Mouse (Mus musculus): Measurements from ENCODE around the gene B3gnt3.

GRCm38 (mm10) chr8:71676020-71676741 is 25.4 kb downstream of the B3gnt3 start, which contains the start of gene Jak3:
- TF ChIP-seq POLR2A (IDR thresholded peaks at IDR 0.05; ENCODE audit: insufficient read depth, low read depth, low read length) (peak; percentile 66), EP300 (IDR thresholded peaks at IDR 0.05; ENCODE audit: insufficient read depth, low read depth, low read length) (0 out of 2 replicates have a peak, but pooled peaks have one; percentile 31)

Data from heart, adult 2 months (tissue).